Mouse (Mus musculus) CH12.LX (cell line): ENCODE measurements around the gene D130043K22Rik.

Experiments
- CHD2 ChIP-seq: IDR thresholded peaks from 2 replicates; pipeline ENCODE4 v1.6.1; 2011; ENCODE audit warnings: low read length, improper control_type of control experiment
- CTCF ChIP-seq, 2 experiments: IDR thresholded peaks in 1 of 2; conservative IDR thresholded peaks in 1 of 2; 2 replicates each; pipeline ENCODE4 v1.5.1; 2011 to 2012; ENCODE audit warnings: low read depth in 2 of 2, low read length in 2 of 2, improper control_type of control experiment in 1 of 2, inconsistent platforms in 1 of 2, mild to moderate bottlenecking in 1 of 2, moderate library complexity in 1 of 2
- E2F4 ChIP-seq: IDR thresholded peaks from 2 replicates; pipeline ENCODE4 v1.6.1; 2011; ENCODE audit warnings: low read depth, low read length, improper control_type of control experiment; ENCODE audit not compliant: insufficient replicate concordance
- HCFC1 ChIP-seq: IDR thresholded peaks from 2 replicates; pipeline ENCODE4 v1.6.1; 2012; ENCODE audit warnings: low read depth, mild to moderate bottlenecking, inconsistent platforms, low read length, improper control_type of control experiment
- MAZ ChIP-seq: IDR thresholded peaks from 2 replicates; pipeline ENCODE4 v1.6.1; 2012; ENCODE audit warnings: low read depth, mild to moderate bottlenecking, inconsistent platforms, low read length, improper control_type of control experiment, moderate library complexity
- POLR2A ChIP-seq: IDR thresholded peaks from 2 replicates; pipeline ENCODE4 v1.6.1; 2011; ENCODE audit warnings: low read depth, mild to moderate bottlenecking, improper control_type of control experiment, low read length
- POLR2AphosphoS2 ChIP-seq: IDR thresholded peaks from 2 replicates; pipeline ENCODE4 v1.6.1; 2011; ENCODE audit warnings: low read depth, low read length, improper control_type of control experiment
- RCOR1 ChIP-seq: conservative IDR thresholded peaks from 2 replicates; pipeline ENCODE4 v1.6.1; 2012; ENCODE audit warnings: low read depth, mild to moderate bottlenecking, inconsistent platforms, low read length, improper control_type of control experiment
- SIN3A ChIP-seq: IDR thresholded peaks from 2 replicates; pipeline ENCODE4 v1.6.1; 2012; ENCODE audit warnings: low read length, improper control_type of control experiment, inconsistent platforms
- SMC3 ChIP-seq: IDR thresholded peaks from 2 replicates; pipeline ENCODE4 v1.6.1; 2011; ENCODE audit warnings: low read depth, low read length, improper control_type of control experiment
- UBTF ChIP-seq: IDR thresholded peaks from 2 replicates; pipeline ENCODE4 v1.6.1; 2012; ENCODE audit warnings: low read depth, mild to moderate bottlenecking, inconsistent platforms, low read length, improper control_type of control experiment, moderate library complexity
- USF1 ChIP-seq: IDR thresholded peaks from 2 replicates; pipeline ENCODE4 v1.6.1; 2014; ENCODE audit warnings: low read depth, mild to moderate bottlenecking, inconsistent platforms, low read length, improper control_type of control experiment
- ZMIZ1 ChIP-seq: IDR thresholded peaks from 2 replicates; pipeline ENCODE4 v1.6.1; 2012; ENCODE audit warnings: low read depth, mild to moderate bottlenecking, inconsistent platforms, low read length, improper control_type of control experiment

GRCm38 (mm10) chr13:24923991-24924390, 79.1 kb downstream of the D130043K22Rik start:
- TF ChIP-seq POLR2A (no peak), ZMIZ1 (no peak), CTCF (conservative IDR thresholded peaks at IDR 0.05 in 1 of 2, IDR thresholded peaks at IDR 0.05 in 1 of 2; ENCODE audit: low read depth in 2 of 2, low read length in 2 of 2) (no peak), SMC3 (no peak), USF1 (no peak), CHD2 (no peak), MAZ (no peak), RCOR1 (no peak), E2F4 (no peak), POLR2AphosphoS2 (no peak), HCFC1 (no peak), SIN3A (no peak), UBTF (no peak)
